Mouse (Mus musculus) ovary, postnatal 10 days (tissue): ENCODE data around the gene Aak1.

Experiments
- DNase-seq: peaks from one replicate; pipeline ENCODE4 v3.0.0; 2022; ENCODE audit warnings: low spot score

Gene Aak1

DNA sequence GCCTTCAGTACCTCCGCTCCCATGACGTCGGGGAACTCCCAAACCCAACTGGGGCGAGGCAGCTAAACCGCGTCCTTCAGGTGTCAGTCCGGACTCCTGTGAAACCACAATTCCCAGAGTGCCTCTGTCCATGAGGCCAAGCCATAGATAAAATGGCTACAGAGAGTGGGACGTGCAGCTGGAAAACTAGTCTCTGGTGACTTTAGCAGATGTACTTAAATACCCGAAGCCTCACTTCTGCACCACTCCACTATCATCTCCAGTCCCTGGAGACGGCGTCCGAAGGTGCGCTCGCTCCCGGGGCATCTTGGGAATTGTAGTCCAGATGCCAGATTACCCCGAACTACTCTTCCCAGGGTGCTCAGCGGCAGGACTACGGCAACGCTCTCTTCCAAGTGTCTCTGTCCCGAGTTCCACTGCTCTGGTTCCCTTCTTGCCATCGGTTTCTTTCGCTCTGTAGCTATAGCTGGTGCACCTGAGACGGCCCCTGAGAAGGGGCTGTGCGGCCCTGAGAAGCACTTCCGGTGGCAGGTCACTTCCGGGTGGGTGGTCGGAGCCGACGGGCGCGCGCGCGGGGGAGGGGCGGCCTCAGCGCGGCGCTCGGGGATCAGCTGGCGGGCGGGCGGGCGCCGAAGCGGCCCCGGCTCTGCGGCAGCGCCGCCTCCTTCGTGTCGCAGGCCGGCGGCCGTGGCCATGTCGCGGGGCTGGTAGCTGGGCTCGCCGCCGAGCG, at the start of gene Aak1:
Gene Aak1, plus strand, starts transcription at position 603 of the 730 bp plus-strand sequence.
- DNase-seq, result peak; percentile 80

DNA sequence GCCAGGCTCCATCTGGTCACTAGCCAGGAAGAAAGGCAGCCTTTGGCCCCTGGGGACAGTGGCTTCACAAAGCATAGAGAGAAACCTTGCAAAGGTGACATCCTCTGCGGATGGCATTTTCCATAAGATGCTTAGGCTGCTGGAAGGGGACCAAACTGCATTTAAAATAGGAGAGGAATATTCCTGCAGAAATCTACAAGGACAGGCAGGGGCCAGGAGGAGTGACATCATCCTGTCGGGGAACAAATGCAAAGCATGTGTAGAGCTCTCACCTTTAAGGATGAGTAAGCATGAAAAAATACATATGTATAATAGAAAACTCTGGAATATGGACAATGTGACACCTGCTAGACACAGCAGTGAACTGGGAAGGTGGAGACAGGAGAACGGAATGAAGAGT, 48.9 kb upstream of the Aak1 start:
- DNase-seq, result no peak

DNA sequence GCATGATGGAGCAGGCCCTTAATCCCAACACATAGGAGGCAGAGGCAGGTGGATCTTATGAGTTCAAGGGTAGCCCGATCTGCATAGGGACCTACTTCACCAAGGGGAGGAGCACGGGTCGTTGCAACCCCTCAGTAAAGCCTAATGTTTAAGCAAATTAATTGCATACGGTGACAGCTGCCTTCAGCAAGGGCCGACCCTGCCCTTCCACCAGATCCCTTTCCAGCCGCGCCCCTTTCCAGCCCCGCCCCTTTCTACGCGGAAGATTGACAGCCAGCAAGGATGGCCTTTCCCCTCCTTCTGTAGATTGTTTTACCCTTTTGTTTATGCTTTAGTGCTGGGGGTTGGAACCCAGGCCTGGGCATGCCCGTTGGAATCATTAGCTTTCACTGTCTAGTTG, 47.9 kb upstream of the Aak1 start:
- DNase-seq, result no peak

DNA sequence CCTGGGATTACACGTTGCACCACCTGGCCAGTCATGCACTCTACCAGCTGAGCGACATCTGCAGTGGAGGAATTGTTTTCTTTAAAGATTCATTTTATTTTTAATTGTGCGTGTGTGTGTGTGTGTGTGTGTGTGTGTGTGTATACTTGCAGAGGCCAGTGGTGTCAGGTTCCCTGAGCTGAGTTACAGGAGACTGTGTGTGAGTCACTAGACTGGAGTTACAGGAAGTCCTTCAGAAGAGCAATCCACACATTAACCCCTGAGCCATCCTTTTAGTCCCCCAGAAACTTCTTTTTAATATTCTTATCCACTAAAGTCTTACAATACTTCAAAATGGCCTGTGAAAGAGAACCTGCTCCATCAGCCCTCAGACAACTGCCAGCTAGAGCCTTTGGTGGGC, 44.7 kb upstream of the Aak1 start:
- no peak for DNase-seq

DNA sequence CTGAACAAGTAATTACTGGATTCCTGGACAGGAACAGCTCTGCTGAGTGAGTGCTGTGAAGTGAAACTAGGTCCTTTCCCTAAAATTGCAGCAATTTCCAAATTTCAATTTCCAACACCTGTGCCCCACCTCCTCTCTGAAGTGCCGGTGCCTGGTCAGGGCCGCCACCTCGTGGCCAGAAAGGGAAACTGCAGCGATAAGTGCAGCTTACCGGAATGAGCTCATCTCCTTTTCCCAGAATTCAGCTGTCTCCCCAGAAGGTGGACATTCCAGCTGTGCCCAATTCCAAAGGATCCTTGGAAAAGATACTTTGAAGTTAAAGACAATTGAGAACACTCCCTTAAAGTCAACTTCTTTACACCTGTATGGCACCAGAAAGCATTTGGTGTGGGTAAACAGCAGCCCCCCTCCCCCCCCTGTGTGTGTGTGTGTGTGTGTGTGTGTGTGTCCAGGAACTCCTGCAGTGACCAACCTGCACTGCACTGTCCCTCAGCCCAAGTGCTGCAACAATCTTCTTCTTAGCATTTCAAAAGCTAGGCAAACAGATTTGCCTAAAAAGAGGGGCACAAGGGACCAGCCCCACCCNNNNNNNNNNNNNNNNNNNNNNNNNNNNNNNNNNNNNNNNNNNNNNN, 42.7 kb upstream of the Aak1 start:
- peak; percentile 42 for DNase-seq

DNA sequence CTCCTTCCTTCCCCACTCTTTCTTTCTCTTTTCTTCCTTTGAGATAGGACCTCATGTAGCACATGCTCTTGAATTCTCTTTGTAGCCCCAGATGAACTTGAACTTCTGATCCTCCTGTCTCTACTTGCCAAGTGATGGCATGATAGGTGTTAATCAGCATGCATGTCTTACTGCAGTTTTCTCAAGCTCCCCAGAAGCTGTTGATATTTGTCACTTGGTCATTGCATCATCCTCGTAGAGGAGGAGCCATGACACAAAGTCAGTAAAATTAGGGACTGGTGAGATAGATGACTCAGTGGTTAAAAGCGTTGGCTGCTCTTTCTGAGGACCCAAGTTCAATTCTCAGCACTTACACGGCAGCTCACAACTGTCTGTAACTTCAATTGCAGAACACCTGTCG, 36.4 kb upstream of the Aak1 start:
- DNase-seq, result no peak

DNA sequence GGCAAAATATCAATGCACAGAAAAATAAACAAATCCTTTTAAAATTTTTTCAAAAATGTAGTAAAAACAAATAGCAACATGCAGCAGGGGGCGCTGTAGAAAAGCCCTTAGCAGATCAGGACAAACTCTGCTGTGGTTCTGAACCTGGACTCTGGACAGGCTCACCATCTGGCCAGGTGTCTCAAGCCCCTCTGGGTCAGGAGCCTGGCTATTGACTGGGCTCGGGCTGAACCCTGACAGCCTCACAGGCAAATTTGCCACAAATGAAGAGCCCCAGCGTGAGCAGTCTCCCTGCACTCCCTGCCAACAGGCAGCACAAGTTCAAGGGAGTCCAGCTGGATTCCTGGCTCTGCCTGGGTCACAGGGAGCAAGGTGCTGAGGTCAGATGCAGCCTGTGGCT, 36.0 kb upstream of the Aak1 start:
- no peak for DNase-seq

DNA sequence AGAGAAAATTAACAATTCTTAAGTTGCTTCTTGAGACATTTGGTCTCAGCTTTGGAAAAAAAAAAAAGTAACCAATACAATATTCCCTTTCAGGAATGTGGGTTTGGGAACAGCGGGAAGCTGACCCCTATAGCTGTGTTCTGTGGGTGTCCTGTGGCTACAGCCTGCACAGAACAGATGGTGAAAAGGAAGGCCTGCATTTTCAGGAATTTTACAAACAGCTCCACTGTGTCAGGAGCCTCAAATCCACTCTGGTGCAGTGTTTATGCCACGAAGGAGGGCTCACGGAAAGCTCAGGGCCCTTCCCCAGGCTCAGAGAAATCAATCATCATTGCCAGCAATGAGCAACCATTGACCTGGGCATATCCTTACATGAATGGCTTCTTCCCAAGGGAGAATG, 34.4 kb upstream of the Aak1 start:
- no peak for DNase-seq

DNA sequence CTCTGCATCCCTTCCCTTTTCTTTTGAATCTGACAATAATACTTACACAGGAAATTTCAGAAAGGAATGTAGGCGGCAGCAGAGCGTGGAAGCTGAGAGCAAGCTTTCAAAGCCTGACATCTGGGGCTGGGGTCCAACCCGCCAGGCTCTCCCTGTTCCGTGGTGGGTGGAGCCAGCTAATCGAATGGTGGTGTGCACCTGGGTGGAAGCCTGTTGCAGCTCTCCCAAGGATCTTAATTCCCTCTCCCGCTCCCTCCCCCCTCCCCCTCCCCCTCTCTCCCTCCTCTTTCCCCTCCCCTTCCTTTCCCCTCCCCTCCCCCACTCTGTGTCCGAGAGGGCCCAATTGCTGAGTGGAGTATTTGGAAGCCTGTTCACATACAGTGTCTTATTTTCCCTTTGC, 33.9 kb upstream of the Aak1 start:
- no peak for DNase-seq

DNA sequence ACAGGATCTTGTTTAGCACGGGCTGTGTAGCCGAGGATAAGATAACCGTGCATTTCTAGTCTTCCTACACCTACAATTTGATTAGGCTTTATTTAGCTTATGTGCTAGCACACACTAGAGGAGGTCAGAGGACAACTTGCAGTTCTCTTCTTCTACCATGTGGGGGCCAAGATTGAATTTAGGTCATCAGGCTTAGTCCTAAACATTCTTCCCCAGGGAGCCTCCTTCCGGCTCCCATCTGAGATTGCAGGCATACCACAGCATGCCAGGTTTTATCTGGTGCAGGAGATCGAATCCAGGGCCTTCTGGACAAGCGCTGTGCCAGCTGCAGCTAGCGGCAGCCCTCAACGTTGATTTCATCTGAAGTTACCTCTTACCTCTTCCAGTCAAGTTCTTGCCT, 32.7 kb upstream of the Aak1 start:
- no peak for DNase-seq

DNA sequence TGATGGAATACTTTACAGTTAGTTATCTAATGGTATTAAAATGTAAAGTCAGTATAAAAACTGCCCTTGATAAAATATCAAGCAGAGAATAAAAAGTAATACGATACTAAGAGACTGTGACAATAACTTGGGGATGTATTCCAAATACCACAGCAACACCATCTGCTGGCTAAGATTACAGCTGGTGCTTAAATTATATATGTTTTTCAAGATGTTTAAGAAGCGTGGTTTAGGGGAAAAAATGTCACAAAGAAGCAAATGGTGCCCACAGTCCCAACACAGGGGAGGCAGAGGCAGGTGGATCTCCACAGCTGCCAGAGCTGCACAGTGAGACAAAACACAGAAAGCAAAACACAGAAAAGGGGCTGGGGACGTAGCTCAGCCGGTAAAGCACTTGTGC, 30.4 kb upstream of the Aak1 start:
- no peak for DNase-seq

DNA sequence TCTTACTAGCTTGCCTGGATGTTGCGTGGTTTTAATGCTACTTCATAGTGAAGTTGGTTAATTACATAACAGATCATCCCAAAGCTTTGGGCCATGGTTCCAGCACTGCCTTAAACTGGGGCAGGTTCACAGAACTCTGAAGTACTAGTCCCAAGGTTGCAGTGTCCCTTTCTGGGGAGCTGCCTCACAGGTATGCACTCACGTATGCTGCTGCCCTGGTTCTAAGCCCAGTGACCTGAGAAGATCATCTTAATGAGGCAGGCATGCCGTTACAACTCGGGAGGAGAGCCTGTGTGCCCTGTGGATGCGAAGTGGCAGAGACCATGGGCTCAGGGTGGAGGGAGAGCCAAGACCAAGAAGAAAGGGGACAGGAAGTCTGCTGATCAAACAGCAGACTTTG, 29.4 kb upstream of the Aak1 start:
- DNase-seq, result no peak

DNA sequence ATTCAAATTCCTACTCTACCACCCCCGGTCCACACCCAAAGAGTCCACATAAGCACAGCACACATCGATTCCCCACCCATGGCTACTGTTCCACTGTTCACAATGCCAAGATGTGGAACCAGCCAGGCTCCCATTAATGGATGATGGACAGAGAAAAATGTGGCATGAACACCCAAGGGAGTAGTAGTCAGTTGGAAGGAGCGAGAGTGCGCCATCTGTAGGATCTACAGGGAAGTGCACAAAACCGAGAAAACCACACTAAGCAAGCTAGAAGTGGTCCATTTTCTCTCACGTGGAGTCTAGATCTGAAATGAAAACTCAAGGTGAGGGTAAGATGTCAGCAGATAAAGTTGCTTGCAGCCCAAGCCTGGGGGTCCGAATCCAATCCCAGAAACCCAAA, 28.6 kb upstream of the Aak1 start:
- no peak for DNase-seq

DNA sequence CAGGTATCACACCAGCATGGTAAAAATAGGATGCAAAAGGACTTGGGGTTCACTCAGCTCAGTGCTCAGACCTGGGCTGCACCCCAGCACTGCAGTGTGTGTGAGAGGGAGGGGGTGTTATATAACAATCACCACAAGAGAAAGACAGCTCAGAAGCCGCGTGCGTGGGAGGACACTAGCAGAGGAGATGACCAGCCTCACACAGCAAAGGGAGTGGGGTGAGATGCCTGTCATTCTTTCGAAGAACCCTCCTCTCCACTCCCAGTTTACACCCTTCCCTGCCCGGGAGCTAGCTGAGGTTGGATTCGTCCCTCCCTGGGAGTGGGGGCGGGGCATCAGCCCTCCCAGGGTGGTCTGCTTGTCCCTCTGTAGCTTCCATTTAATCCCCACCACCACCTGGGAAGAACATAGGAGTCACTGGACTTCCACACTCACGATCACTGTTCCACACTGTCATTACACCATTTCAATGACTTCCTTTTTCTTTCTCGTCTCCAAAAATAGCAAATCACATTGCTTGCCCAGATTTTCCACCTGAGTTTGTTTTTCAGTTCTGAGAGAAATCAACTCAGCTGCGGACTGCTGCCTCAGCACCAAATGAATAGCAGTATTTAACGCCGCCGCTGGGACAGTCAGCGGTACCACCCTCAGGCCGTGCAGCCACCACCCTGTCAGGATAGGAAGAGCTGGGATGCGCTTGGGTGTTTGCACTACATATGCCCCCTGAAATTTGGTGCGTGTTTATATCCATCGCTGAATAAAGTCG, 26.8 kb upstream of the Aak1 start:
- DNase-seq, result no peak

DNA sequence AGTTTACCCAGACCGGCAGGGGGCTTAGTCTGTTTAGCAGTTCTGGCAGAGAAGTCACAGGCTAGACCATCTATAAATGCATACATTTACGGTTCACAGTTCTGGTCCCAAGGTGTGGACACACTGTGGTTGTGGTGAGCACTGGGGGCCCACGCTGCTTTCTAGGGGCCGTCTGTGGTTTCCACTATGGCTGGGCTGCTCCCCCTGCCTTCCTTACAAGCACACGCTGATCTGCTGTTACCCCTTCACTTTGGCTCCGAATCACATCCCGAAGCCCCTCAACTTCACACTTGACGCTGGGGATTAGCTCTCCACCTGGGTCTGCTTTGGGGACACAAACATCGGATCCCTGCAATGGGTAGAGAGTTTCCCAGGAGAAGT, 26.3 kb upstream of the Aak1 start:
- DNase-seq, result no peak

DNA sequence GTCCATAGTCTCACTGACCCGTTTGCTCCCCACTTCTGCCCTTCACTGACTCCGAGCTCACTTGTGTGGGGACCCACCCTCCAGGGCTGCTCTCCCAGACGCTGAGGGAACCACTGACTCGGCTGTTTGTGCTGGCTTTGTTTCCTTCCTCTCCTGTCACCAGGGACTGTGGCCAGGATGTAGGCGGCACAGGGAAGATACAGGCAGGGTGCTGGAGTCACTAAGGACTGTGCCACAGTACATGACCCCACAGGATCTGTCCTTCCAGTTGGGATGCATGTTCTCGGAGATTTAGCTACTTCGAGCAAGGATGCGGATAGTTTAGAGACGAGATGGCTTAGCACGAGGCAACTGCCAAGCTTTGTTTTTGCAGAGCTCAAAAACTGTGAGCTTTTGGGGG, 25.5 kb upstream of the Aak1 start:
- DNase-seq, result no peak

DNA sequence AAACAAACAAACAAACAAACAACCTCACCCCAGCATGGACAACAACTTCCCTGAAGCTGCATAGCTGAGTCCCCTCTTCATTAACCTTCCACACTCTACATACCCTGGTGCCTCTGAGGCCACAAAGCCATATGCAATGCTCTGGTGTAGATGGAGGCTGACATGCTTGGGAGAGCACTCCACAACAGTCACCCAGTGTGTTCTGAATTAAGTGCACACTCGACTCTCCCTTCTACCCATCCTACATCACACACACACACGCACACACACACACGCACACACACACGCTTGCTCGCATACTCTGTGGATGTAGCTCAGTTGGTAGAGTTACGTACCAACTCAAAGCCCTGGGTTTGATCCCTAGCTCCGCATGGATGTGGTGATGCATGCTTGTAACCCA, 24.9 kb upstream of the Aak1 start:
- no peak for DNase-seq

DNA sequence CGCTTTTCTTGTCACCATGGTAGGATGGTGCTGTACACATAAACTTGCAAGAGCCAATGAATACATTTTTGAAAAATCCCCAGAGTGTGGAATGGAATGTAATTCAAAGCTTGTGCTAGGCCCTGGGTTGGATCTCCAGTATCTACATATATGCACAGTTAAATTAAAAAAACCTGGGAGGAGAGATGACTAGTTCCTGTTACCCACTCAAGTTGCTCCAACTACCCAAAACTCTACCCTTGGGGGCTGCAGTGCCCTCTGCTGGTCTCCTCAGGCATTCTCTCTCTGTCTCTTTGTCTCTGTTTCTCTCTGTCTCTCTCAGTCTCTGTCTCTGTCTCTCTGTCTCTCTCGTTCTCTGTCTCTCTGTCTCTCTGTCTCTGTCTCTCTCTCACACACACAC, 21.9 kb upstream of the Aak1 start:
- DNase-seq, result no peak

DNA sequence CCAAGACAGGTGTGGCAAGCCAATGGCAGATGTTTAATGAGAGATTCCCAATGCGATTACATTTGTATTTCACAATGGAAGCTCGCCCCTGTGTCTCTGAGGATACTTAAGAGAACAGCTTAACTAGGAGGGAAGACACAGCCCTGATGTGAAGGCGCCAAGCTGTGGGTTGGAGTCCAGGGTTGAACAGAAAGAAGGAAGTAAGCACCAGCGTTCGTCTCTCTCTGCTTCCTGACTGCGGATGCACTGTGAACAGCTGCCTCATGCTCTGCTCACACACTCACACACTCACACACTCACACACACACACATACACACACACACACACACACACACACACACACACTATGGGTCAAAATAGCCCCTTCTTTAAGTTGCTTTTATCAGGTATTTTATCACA, 19.5 kb upstream of the Aak1 start:
- no peak for DNase-seq

DNA sequence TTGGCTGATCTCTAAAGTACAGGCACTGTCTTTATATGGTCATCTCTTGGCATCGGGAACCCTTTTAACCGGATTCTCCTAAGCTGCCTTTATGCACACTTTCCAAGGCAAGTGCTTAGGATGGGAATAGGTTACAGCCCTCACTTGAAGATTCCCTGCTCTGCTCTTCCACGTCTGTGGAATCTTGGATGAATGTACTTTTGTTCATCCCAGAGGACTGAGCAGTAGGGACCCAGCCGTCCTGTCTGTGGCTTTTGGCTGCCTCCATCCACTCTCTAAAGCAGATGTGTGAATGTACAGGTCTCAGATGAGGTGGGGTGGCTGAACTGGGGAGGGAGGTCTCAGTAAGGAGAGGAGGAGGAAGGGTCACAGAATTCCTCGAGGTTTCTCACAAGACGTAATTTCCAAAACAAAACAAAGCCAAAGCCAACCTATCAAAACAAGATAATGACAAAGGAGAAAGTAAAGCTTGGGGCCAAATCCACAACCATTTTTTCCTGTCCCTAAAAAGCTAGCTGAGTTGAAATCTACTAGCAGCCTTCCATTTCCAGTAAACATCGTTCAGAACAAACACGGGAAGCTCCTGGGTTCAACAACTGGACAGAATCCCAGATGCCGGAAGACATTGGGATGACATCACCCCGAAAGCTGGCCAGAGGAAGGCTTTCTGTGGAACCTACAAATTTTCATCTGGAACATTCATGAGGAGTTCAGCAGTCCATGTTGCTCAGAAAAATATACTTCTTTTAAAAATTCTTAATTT, 18.4 kb upstream of the Aak1 start:
- no peak for DNase-seq

DNA sequence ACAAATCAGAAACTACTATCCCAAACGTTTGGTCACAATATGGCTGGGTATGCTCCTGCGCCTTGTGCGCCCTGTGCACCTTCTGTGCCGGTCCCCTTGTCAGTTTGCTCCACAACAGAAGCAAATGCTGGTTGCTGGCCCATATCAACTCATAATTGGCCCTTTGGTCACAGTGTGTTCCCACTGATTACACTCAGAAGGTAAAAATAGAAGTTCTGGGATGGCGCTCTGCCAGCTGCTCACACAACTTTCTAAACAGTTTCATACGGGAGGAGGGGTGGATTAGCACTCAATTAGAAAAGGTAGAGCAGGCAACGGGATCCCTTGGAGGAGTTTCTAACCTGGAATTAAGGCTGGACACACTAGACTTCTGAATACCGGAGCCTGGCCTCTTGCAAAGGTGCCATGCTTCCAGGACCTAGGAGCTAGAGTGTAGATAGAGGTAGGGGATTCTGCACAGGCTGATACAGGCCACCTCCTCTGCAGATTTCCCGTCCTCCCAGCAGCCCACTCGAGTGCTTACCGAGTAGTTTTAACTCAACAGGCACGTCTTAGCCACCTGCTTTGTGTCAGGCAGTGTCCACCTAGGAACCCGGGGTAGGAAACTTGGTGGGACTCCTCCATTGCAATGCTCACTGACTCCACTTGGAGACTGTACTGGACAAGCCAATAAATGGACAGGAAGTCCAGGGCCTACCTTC, 16.4 kb upstream of the Aak1 start:
- DNase-seq, result no peak

DNA sequence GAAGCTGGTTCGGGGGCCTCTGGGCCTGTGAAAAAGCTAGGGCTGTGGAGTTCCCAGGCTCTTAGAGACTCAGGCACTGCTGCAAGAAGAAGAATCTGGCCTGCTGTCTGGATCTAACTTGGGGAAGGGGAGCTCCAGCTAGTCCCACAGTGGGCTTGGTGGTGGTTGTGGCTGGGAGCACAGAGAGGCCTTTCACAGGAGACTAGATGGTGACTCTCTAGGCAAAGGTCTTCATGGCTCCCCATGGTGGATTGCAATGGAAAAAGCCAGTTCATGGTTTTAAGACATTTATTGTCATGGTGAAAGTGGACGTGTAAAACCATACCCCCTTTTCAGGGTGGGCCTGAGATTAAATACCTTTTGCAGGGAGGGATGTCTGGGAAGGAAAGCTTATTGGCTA, 10.2 kb upstream of the Aak1 start:
- DNase-seq, result no peak
